Mouse (Mus musculus): ENCODE measurements around the gene Phf21a. TPM values are rescaled to one million over a fixed set of nuclear protein-coding genes. Genes with fewer than 3 reads are reported as not detected.

Gene Phf21a
- total and polyA plus RNA-seq, 3 experiments = 8.8 to 76.4 (median 26.8) TPM

DNA sequence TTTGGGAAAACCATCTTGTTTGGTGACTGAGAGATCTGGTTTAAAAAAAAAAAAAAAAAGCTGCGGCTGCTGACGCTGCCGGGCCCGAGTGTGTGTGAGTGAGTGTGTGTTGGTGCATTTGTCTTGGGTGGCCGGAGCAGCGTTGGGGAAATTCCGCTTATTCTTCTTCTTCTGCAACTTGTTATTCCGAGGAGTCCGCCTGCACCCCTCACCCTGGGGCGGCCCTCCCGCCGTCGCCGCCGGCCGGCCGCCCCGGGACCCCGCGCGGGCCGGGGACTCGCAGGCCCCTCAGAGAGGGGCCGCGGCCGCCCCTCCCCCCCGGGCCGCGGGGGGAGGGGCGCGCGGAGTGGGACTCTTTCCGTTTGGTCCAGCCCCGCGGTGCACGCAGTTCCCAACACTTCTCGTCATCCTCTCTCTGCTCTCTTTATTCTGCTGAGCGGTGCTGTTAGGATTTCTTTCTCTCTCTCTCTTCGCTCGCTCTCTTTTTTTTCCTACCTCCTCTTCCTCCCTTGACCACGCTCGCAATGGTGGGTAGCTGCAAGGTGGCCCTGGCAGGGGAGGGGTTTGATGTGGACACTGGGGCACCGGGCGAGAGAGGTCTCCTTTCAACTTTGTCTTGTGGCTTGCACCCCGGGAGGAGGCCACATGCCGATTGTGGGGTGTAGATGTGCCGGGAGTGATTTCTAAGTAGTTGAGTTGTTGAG lies 92.3 kb downstream of the Phf21a start:
- peaks cover 21% of the 10 kb centered on the region for H3K4me1 ChIP-seq (ENCODE audit: insufficient read depth, low read depth, low read length)
- no peaks in the 10 kb centered on the region for H3K9me3 ChIP-seq (replicated peaks)
- ATAC-seq (ENCODE audit: extremely low read depth, insufficient number of reproducible peaks, low FRiP score, poor library complexity, severe bottlenecking) (no peak), DNase-seq (ENCODE audit: low spot score) (no peak)
- H3K36me3 ChIP-seq (replicated peaks) = no peaks in the 10 kb centered on the region
- TF ChIP-seq GATA1 (IDR thresholded peaks at IDR 0.05; ENCODE audit: borderline replicate concordance, low read length) = no peak
- no peak for TF ChIP-seq CTCF (IDR thresholded peaks at IDR 0.05; ENCODE audit: low read depth, low read length)
- no peak for TF ChIP-seq GATA2 (IDR thresholded peaks at IDR 0.05; ENCODE audit: borderline replicate concordance, low read depth, low read length)
- no peak for TF ChIP-seq TAL1 (conservative IDR thresholded peaks at IDR 0.05; ENCODE audit: low read depth, low read length)
- TF ChIP-seq POLR2AphosphoS5 (IDR thresholded peaks at IDR 0.05; ENCODE audit: insufficient replicate concordance, low read depth, low read length) = no peak
- H3K4me3 ChIP-seq (ENCODE audit: low read depth, low read length) = peak overlapping the region; percentile 82
- H3K27me3 ChIP-seq (ENCODE audit: insufficient read depth, low read length) = no peaks in the 10 kb centered on the region

DNA sequence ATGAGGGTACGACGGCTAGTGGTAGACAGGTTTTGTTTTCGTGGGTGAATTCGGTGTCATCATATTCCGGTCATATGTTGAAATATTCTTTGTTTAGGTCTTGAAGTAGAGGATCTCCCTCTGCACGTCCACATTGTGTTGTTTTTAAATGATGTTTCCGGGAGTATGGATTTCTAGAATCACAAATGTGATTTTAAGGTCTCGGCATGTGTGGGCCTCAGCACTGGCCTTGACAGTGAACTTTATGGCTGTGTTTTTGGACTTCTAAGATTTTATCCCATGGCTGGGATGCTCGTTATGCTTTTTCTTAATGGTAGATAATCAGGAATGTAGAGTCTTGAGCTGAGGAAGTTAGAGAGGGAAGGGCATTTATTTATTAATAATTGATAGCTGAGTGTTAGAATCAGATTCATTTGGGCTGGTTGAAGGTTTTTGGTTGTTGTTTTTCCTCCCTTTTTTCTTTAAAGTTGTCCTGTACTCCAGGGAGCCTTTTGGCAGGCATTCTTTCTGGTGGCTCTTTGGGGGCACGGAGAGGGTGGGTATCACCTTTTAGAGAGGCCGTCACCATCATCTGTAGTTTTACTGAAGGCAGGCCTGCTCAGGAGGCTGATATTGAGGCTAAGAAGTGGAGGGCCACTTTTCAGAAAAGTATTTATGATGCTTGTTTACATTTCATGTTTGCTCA lies 93.0 kb downstream of the Phf21a start:
- ATAC-seq (ENCODE audit: extremely low read depth, insufficient number of reproducible peaks, low FRiP score, poor library complexity, severe bottlenecking) = no peak
- no peak for TF ChIP-seq GATA1 (IDR thresholded peaks at IDR 0.05; ENCODE audit: borderline replicate concordance, low read length)
- no peak for TF ChIP-seq GATA2 (IDR thresholded peaks at IDR 0.05; ENCODE audit: borderline replicate concordance, low read depth, low read length)
- no peak for TF ChIP-seq TAL1 (conservative IDR thresholded peaks at IDR 0.05; ENCODE audit: low read depth, low read length)
- no peak for TF ChIP-seq POLR2AphosphoS5 (IDR thresholded peaks at IDR 0.05; ENCODE audit: insufficient replicate concordance, low read depth, low read length)
- no peak for TF ChIP-seq CTCF (IDR thresholded peaks at IDR 0.05; ENCODE audit: low read depth, low read length)
- Histone ChIP-seq H3K27me3 (ENCODE audit: insufficient read depth, low read length) (no peaks in the 10 kb centered on the region), H3K9me3 (replicated peaks) (no peaks in the 10 kb centered on the region), H3K36me3 (replicated peaks) (no peaks in the 10 kb centered on the region), H3K4me3 (ENCODE audit: low read depth, low read length) (peak overlapping the region; percentile 82), H3K4me1 (ENCODE audit: insufficient read depth, low read depth, low read length) (peaks cover 26% of the 10 kb centered on the region)
- DNase-seq (ENCODE audit: low spot score) = no peak

DNA sequence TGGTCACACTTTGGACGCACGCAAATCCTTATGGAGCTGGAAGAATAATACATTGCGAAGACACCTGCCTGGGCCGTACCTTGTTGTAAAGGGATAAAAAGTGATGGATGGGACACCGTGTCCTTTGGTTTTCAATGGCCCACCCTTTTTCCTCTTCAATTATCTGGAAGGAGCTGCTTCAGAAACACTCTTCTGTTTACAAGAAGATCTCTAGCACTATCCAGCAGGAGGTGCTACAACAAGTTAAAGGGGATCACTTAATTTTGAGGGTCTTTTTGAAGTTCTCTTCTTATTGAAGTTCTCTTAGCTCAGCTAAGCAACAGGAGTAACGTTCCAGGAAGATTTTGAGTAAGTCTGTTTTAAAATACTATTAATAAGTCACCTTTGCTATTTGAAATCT lies 94.1 kb downstream of the Phf21a start:
- DNase-seq (ENCODE audit: low spot score) = no peak
- TF ChIP-seq GATA1 (IDR thresholded peaks at IDR 0.05; ENCODE audit: borderline replicate concordance, low read length) (no peak), TAL1 (conservative IDR thresholded peaks at IDR 0.05; ENCODE audit: low read depth, low read length) (no peak), GATA2 (IDR thresholded peaks at IDR 0.05; ENCODE audit: borderline replicate concordance, low read depth, low read length) (no peak), POLR2AphosphoS5 (IDR thresholded peaks at IDR 0.05; ENCODE audit: insufficient replicate concordance, low read depth, low read length) (no peak), CTCF (IDR thresholded peaks at IDR 0.05; ENCODE audit: low read depth, low read length) (no peak)
- Histone ChIP-seq H3K4me1 (ENCODE audit: insufficient read depth, low read depth, low read length) (peaks cover 28% of the 10 kb centered on the region), H3K36me3 (replicated peaks) (no peaks in the 10 kb centered on the region), H3K4me3 (ENCODE audit: low read depth, low read length) (no peak overlapping the region), H3K27me3 (ENCODE audit: insufficient read depth, low read length) (no peaks in the 10 kb centered on the region), H3K9me3 (replicated peaks) (no peaks in the 10 kb centered on the region)
- ATAC-seq (ENCODE audit: extremely low read depth, insufficient number of reproducible peaks, low FRiP score, poor library complexity, severe bottlenecking) = no peak

DNA sequence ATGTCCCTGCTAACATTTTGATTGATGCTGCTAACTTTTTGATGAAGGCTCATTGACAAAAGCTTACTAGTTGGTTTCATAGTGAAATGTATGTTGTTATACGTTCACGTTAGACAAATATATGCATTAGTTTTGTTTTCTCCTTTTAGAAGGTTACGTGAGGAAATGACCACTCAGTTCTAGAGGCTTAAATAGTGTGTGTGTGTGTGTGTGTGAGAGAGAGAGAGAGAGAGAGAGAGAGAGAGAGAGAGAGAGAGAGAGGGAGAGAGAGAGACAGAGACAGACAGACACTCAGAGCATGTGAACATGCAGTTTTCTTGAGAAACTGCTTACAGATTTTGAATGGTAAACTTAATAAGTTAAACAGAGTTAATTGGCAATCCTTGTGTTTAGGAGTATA lies 95.8 kb downstream of the Phf21a start:
- TF ChIP-seq GATA2 (IDR thresholded peaks at IDR 0.05; ENCODE audit: borderline replicate concordance, low read depth, low read length) (no peak), CTCF (IDR thresholded peaks at IDR 0.05; ENCODE audit: low read depth, low read length) (no peak), POLR2AphosphoS5 (IDR thresholded peaks at IDR 0.05; ENCODE audit: insufficient replicate concordance, low read depth, low read length) (no peak), GATA1 (IDR thresholded peaks at IDR 0.05; ENCODE audit: borderline replicate concordance, low read length) (no peak), TAL1 (conservative IDR thresholded peaks at IDR 0.05; ENCODE audit: low read depth, low read length) (no peak)
- no peak overlapping the region for H3K4me3 ChIP-seq (ENCODE audit: low read depth, low read length)
- H3K9me3 ChIP-seq (replicated peaks) = no peaks in the 10 kb centered on the region
- H3K27me3 ChIP-seq (ENCODE audit: insufficient read depth, low read length) = no peaks in the 10 kb centered on the region
- no peak for ATAC-seq (ENCODE audit: extremely low read depth, insufficient number of reproducible peaks, low FRiP score, poor library complexity, severe bottlenecking)
- DNase-seq (ENCODE audit: low spot score) = no peak
- peaks cover 25% of the 10 kb centered on the region for H3K4me1 ChIP-seq (ENCODE audit: insufficient read depth, low read depth, low read length)
- no peaks in the 10 kb centered on the region for H3K36me3 ChIP-seq (replicated peaks)

DNA sequence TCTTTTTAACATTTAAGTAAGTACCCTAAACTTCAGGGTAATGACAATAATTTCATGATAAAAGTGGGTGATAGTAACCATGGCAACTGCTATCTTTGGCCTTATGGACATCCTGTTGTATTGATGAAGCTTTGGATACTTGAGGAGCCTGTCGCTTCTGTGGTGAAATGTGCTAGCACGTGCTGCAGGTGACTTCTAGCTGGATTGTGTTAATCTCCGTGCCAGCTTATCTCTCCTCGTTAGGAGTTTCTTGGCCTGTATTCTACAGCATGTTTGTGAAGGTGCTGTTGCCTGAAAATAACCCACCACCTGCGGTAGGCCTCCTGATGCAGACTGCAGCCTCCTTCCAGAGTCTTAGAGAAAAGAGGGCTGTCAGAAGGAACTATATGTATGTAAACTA lies 98.0 kb downstream of the Phf21a start:
- Histone ChIP-seq H3K4me1 (ENCODE audit: insufficient read depth, low read depth, low read length) (peaks cover 17% of the 10 kb centered on the region), H3K36me3 (replicated peaks) (no peaks in the 10 kb centered on the region), H3K27me3 (ENCODE audit: insufficient read depth, low read length) (no peaks in the 10 kb centered on the region), H3K4me3 (ENCODE audit: low read depth, low read length) (no peak overlapping the region), H3K9me3 (replicated peaks) (no peaks in the 10 kb centered on the region)
- ATAC-seq (ENCODE audit: extremely low read depth, insufficient number of reproducible peaks, low FRiP score, poor library complexity, severe bottlenecking) (no peak), DNase-seq (ENCODE audit: low spot score) (no peak)
- TF ChIP-seq GATA1 (IDR thresholded peaks at IDR 0.05; ENCODE audit: borderline replicate concordance, low read length) (no peak), POLR2AphosphoS5 (IDR thresholded peaks at IDR 0.05; ENCODE audit: insufficient replicate concordance, low read depth, low read length) (no peak), CTCF (IDR thresholded peaks at IDR 0.05; ENCODE audit: low read depth, low read length) (no peak), GATA2 (IDR thresholded peaks at IDR 0.05; ENCODE audit: borderline replicate concordance, low read depth, low read length) (no peak), TAL1 (conservative IDR thresholded peaks at IDR 0.05; ENCODE audit: low read depth, low read length) (no peak)

GRCm38 (mm10) chr2:92191826-92192581 lies 99.1 kb downstream of the Phf21a start:
- peak; percentile 19 for DNase-seq (ENCODE audit: low spot score)
- Histone ChIP-seq H3K9me3 (replicated peaks) (no peaks in the 10 kb centered on the region), H3K4me3 (ENCODE audit: low read depth, low read length) (no peak overlapping the region), H3K27me3 (ENCODE audit: insufficient read depth, low read length) (no peaks in the 10 kb centered on the region), H3K4me1 (ENCODE audit: insufficient read depth, low read depth, low read length) (peaks cover 13% of the 10 kb centered on the region), H3K36me3 (replicated peaks) (no peaks in the 10 kb centered on the region)
- peak; percentile 49; the same call in 1 of the 2 replicates for ATAC-seq (ENCODE audit: extremely low read depth, insufficient number of reproducible peaks, low FRiP score, poor library complexity, severe bottlenecking)
- TF ChIP-seq GATA1 (IDR thresholded peaks at IDR 0.05; ENCODE audit: borderline replicate concordance, low read length) (no peak), POLR2AphosphoS5 (IDR thresholded peaks at IDR 0.05; ENCODE audit: insufficient replicate concordance, low read depth, low read length) (no peak), TAL1 (conservative IDR thresholded peaks at IDR 0.05; ENCODE audit: low read depth, low read length) (no peak), GATA2 (IDR thresholded peaks at IDR 0.05; ENCODE audit: borderline replicate concordance, low read depth, low read length) (no peak), CTCF (IDR thresholded peaks at IDR 0.05; ENCODE audit: low read depth, low read length) (no peak)

All from G1E (cell line).